Mouse (Mus musculus) retina, postnatal 7 days (tissue): ENCODE measurements at regions not wholly inside any gene's neighbourhood (a gene's known extent, or its start where the extent isn't known, plus 50 kb on each side); places are given as distances from the start of the nearest gene placed in this dataset.
"Not testable (repeated sequence)": the region's sequence is repeated elsewhere in the genome, so short reads cannot be mapped to it uniquely, and the experiment has no call there.

Experiments
- DNase-seq: peaks from one replicate; pipeline ENCODE4 v3.0.0-alpha.2; 2012; ENCODE audit warnings: low read depth, low spot score

DNA sequence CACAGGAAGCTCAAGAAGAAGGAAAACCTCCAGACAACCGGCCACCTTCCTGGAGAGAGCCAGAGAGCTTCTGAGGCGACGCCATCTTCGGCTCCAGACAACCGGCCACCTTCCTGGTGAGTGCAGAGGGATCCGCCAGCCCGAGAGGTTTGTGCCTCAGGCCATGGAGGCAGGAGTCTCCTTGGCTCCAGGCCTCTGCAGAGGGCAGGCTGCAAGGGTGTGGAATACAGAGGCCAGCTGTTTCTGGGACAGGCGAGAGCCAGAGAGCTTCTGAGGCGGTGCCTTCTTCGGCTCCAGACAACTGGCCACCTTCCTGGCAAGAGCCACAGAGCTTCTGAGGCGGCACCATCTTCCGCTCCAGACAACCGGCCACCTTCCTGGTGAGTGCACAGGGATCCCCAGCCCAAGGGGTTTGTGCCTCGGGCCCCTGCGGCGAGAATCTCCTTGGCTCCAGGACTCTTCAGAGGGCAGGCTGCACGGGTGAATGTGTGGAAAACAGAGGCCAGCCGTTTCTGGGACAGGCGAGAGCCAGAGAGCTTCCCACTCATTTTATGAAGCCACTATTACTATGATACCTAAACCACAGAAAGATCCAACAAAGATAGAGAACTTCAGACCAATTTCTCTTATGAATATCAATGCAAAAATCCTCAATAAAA, 441.4 kb downstream of the Arl6ip6 start:
- DNase-seq: not testable (repeated sequence)

- DNase-seq: no peak
These were observed 416.6 kb downstream of the Rprm start for GRCm38 (mm10) chr2:53668599-53669372.

DNA sequence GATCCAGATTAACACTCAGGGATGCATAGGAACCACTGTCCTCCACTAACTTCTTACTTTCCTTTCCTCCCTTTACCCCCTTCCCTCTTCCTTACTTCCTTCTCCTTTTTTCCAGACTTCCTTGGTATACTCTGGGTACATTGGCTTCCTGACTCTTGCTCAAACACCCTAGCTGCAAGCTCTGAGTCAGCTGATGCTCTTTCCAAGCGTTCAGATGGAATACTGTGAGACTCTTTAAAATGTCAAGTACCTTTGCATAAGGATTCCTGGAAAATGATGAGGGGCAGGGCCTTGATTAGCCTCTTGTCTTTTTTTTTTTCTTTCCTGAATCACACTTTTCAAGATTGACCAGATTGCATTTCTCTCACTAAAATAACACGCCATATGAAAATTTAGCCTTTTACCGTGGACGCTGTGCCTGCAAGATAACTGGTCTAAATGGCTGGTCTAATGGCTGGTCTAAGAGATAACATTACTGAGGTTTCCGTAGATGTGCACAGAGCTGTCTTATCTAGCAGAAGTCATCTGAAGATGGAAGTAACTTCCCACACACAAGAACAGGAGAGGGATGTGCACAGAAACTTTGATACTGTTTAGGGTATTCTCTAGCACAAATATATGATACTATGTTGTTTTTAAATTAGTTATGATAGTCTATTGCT, 404.9 kb downstream of the Rprm start:
- DNase-seq: no peak

- DNase-seq: no peak
These were observed 402.8 kb downstream of the Rprm start for GRCm38 (mm10) chr2:53682599-53682998.

- no peak for DNase-seq
These were observed 398.1 kb downstream of the Rprm start for GRCm38 (mm10) chr2:53687281-53687680.

- peak; percentile 23 for DNase-seq
These were observed 396.0 kb downstream of the Rprm start for GRCm38 (mm10) chr2:53689223-53689880.

GRCm38 (mm10) chr2:53691580-53692118, 393.7 kb downstream of the Rprm start:
- DNase-seq: no peak

DNA sequence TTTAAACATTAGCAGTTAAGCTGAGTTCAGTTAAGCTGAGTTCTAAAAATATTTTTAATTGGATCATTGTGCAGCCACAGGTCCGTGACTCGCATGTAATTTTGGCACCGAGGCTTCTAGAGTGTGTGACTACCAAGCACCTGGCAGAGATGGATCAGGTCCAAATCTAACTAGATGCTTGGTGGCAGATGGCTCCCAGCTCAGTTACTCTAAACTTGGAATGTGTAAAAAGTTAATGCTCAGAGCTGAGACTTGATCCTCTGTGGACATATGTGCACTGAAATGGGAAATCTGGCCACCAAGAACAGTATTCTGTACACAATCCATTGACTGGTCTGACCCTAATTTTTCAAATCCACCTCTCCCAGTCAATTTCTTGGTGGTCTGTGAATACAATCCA, 374.1 kb downstream of the Rprm start:
- DNase-seq: no peak

- no peak for DNase-seq
These were observed 372.2 kb downstream of the Rprm start for GRCm38 (mm10) chr2:53713106-53713640.

- DNase-seq: no peak
These were observed 370.3 kb downstream of the Rprm start for GRCm38 (mm10) chr2:53715017-53715416.

DNA sequence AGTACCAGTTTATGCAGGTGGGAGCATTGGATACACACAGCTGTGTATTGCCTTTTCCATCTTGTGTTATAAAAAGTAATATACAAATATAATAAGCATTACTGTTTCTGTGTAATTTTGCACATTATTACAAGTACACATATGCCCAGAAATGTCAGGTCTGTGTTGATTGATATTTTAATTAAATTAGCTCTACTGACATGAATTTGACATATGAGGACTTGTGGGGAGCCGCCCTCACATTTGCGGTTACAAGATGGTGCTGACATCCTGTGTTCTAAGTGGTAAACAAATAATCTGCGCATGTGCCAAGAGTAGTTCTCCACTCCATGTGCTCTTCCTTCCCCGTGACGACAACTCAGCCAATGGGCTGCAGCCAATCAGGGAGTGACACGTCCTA, 362.1 kb downstream of the Rprm start:
- no peak for DNase-seq

DNA sequence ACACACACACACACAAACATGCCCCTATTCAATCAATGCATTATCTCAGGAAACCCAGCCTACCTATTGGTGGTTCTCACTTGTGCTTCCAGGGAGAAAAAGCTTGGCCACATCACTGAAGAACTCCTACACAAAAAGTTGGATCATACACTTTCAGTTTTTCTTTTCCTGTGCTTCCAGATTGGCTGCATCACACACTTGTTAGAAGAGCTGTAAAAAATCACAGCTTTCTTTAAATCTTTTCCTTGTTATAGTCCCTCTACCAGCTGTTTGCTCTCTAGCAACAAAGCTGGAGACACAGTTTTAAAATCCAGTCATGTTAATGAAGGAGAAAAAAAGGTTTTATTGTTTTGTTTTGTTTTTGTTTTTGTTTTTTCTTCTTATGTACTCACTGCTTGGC, 356.7 kb downstream of the Rprm start:
- DNase-seq: no peak

DNA sequence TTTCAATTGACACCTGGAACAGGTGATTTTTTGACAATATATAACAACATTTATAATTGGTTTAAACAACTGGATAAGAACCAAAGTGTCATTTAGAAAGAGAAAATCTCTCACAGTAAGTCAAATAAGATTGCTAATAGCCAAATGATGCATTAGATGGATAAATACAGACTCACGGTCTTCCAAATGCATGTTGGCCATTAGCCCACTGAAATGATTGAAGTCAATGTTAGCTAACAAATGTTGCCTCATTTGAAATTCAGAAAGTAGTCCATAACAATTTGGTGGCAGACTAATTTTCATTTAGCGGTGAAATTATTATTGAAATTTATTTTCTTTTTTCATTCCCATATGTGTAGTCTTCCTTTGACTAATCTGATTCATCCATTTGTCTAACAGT, 354.9 kb downstream of the Rprm start:
- DNase-seq: no peak

GRCm38 (mm10) chr2:53763486-53763885, 321.9 kb downstream of the Rprm start:
- DNase-seq: no peak

- DNase-seq: not testable (repeated sequence)
These were observed 303.3 kb downstream of the Rprm start for GRCm38 (mm10) chr2:53782035-53782434.

DNA sequence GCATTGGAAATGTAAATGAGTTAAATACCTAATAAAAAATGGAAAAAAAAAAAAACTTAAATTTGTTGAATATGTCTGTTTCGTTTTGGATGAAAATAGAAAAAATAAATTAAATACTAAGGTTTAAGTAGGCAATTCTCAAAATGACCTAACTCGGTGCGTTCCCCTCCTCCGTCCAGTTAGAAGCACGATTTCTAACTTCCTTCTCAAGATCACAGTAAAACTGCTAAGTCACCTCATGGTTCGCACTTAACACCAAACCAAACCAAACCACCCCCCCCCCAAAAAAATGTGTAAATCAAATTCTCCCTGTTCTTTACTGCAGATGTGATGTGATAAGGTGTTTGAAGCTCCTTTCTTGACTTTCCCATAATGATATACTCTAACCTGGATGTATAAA, 296.8 kb downstream of the Rprm start:
- not testable (repeated sequence) for DNase-seq

DNA sequence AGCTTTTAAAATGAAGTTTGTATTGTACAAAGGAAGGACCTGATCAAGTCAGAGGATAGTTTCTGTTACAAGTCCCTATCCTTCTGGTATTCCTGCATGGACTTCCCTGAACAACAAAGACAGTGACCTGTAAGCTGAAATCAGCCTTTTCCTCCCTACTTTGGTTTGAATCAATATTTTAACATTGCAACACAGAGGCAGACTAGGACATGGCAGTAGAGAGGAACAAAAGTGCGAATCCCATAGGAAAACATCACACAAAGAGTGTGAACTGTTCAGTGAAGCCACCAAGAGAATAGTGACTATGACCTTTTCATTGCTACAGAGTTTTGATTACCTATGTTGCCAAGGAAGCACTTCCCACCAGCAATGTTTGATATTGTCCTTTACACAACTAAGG, 288.7 kb downstream of the Rprm start:
- DNase-seq: no peak

- no peak for DNase-seq
These were observed 281.7 kb downstream of the Rprm start for GRCm38 (mm10) chr2:53803666-53804065.

- DNase-seq: no peak
These were observed 234.4 kb downstream of the Rprm start for GRCm38 (mm10) chr2:53850815-53851528.
